Mouse (Mus musculus) liver, adult 2 months (tissue): Measurements from ENCODE around the gene Col2a1.

Experiments
- CTCF ChIP-seq: fragments of 200-500 bp; IDR thresholded peaks from 2 replicates; pipeline ENCODE4 v1.5.1; 2011; ENCODE audit warnings: low read depth, low read length, control low read depth
- POLR2A ChIP-seq: fragments of 200-500 bp; IDR thresholded peaks from 2 replicates; pipeline ENCODE4 v1.6.1; 2011; ENCODE audit warnings: low read length, control low read depth; ENCODE audit not compliant: insufficient read depth; ENCODE audit errors: extremely low read depth

- no peak for TF ChIP-seq CTCF
- no peak for TF ChIP-seq POLR2A
These were observed 64.4 kb downstream of the Col2a1 start for GRCm38 (mm10) chr15:97940088-97940487.
